In genomic region chr6:29210231-29210936, GRCm38 (mm10) we compare ENCODE assay signal across 12 mouse cellular contexts. TPM values are rescaled to one million over a fixed set of nuclear protein-coding genes. Genes with fewer than 3 reads are reported as not detected.
A peak's percentile ranks its signal among the peaks of the same experiment; 100 is the strongest.
DNase-seq lines count a peak whose midpoint lies in the region; ATAC-seq and TF ChIP-seq lines count a peak whose summit lies in the region.
"Had no signal": no experiment of that assay in that cellular context is flagged by ENCODE, and none has a peak within 500 bp of the region (broad histone marks: within the 10 kb centered on the region; RNA-seq: fewer than 3 reads in every experiment).

No protein-coding gene starts in this region.

- WGBS in embryonic facial prominence, embryonic 13.5 days, result 75% methylated on average over 9 of the region's 9 CpGs
- WGBS in embryonic facial prominence, embryonic 10.5 days, result 80% methylated on average over 9 of the region's 9 CpGs
- 57% methylated on average over 9 of the region's 9 CpGs for WGBS in lung, adult 2 months
- 73% methylated on average over 9 of the region's 9 CpGs for WGBS in embryonic facial prominence, embryonic 14.5 days
- WGBS in midbrain, embryonic 16.5 days, result 86% methylated on average over 9 of the region's 9 CpGs

- no peaks in the 10 kb centered on the region for H3K9me3 ChIP-seq in embryonic facial prominence, embryonic 13.5 days
- no peaks in the 10 kb centered on the region for H3K9me3 ChIP-seq in embryonic facial prominence, embryonic 10.5 days
- H3K9me3 ChIP-seq in embryonic facial prominence, embryonic 14.5 days (ENCODE audit: control insufficient read depth, low read length), result no peaks in the 10 kb centered on the region
- H3K9me3 ChIP-seq in midbrain, embryonic 16.5 days (replicated peaks; ENCODE audit: control insufficient read depth, low read length, poor library complexity, severe bottlenecking), result no peaks in the 10 kb centered on the region
- H3K9me3 ChIP-seq: heart, embryonic 15.5 days had no signal

- H3K36me3 ChIP-seq in embryonic facial prominence, embryonic 13.5 days, result peaks cover 14% of the 10 kb centered on the region
- H3K36me3 ChIP-seq in embryonic facial prominence, embryonic 10.5 days (replicated peaks), result peaks cover 15% of the 10 kb centered on the region
- H3K36me3 ChIP-seq in embryonic facial prominence, embryonic 14.5 days (ENCODE audit: control insufficient read depth, insufficient read depth, low read length), result peaks cover 16% of the 10 kb centered on the region
- peaks cover 7% of the 10 kb centered on the region; the same call in 1 of the 2 replicates for H3K36me3 ChIP-seq in midbrain, embryonic 16.5 days (ENCODE audit: control insufficient read depth, insufficient read depth, low read length)

- DNase-seq in embryonic facial prominence, embryonic 10.5 days (ENCODE audit: low spot score), result no peak
- no peak for DNase-seq in lung, adult 2 months
- no peak for DNase-seq in lung, postnatal 36 days
- no peak for DNase-seq in embryonic facial prominence, embryonic 14.5 days (ENCODE audit: low spot score)
- DNase-seq in layer of hippocampus, postnatal 14 days (ENCODE audit: low spot score in 2 of 2), result no peak
- DNase-seq in cerebellum, postnatal 25 days, result no peak
- DNase-seq: adrenal gland, postnatal 36 days; kidney, adult 18-20 months had no signal

- H3K27me3 ChIP-seq in embryonic facial prominence, embryonic 13.5 days, result peaks cover 23% of the 10 kb centered on the region
- H3K27me3 ChIP-seq in embryonic facial prominence, embryonic 10.5 days (replicated peaks; ENCODE audit: low read depth, poor library complexity, severe bottlenecking), result peaks cover 28% of the 10 kb centered on the region
- H3K27me3 ChIP-seq in embryonic facial prominence, embryonic 14.5 days (replicated peaks; ENCODE audit: control insufficient read depth, insufficient read depth, low read length), result peaks cover 16% of the 10 kb centered on the region
- H3K27me3 ChIP-seq in midbrain, embryonic 16.5 days (ENCODE audit: control insufficient read depth, insufficient read depth, low read depth, low read length), result no peaks in the 10 kb centered on the region

- no peak for TF ChIP-seq POLR2A in lung, adult 2 months (IDR thresholded peaks at IDR 0.05; ENCODE audit: borderline replicate concordance, extremely low read depth, low read depth, low read length)

- ATAC-seq in embryonic facial prominence, embryonic 13.5 days (ENCODE audit: insufficient number of reproducible peaks, insufficient read depth, low FRiP score, low TSS enrichment, low read depth), result no peak
- ATAC-seq in embryonic facial prominence, embryonic 14.5 days (ENCODE audit: low read depth), result no peak
- no peak for ATAC-seq in midbrain, embryonic 16.5 days

- peaks cover 24% of the 10 kb centered on the region for H3K4me1 ChIP-seq in embryonic facial prominence, embryonic 13.5 days
- H3K4me1 ChIP-seq in embryonic facial prominence, embryonic 10.5 days, result peaks cover 47% of the 10 kb centered on the region
- peaks cover 18% of the 10 kb centered on the region for H3K4me1 ChIP-seq in lung, adult 2 months (ENCODE audit: control insufficient read depth, insufficient read depth, low read length)
- H3K4me1 ChIP-seq in embryonic facial prominence, embryonic 14.5 days (ENCODE audit: control insufficient read depth, insufficient read depth, low read length), result peaks cover 16% of the 10 kb centered on the region
- H3K4me1 ChIP-seq in midbrain, embryonic 16.5 days (ENCODE audit: control insufficient read depth, insufficient read depth, low read length), result peaks cover 38% of the 10 kb centered on the region

- H3K27ac ChIP-seq in embryonic facial prominence, embryonic 13.5 days, result no peak overlapping the region
- no peak overlapping the region for H3K27ac ChIP-seq in embryonic facial prominence, embryonic 10.5 days (replicated peaks)
- no peak overlapping the region for H3K27ac ChIP-seq in embryonic facial prominence, embryonic 14.5 days (replicated peaks; ENCODE audit: low read depth, low read length)
- no peak overlapping the region for H3K27ac ChIP-seq in midbrain, embryonic 16.5 days (ENCODE audit: low read length)
- H3K27ac ChIP-seq: heart, embryonic 15.5 days; macrophage had no signal

- H3K4me2 ChIP-seq in embryonic facial prominence, embryonic 13.5 days, result peak overlapping the region; percentile 93; the same call in 1 of the 2 replicates
- 0 out of 2 replicates have a peak overlapping the region, but pooled peaks have one; percentile 2 for H3K4me2 ChIP-seq in embryonic facial prominence, embryonic 14.5 days (ENCODE audit: low read depth, low read length)
- H3K4me2 ChIP-seq in midbrain, embryonic 16.5 days (ENCODE audit: low read length), result peak overlapping the region; percentile 89

- no peak for TF ChIP-seq CTCF in lung, adult 2 months (IDR thresholded peaks at IDR 0.05; ENCODE audit: insufficient read depth, low read length)

- 0 out of 2 replicates have a peak overlapping the region, but pooled peaks have one; percentile 27 for H3K9ac ChIP-seq in embryonic facial prominence, embryonic 13.5 days
- no peak overlapping the region for H3K9ac ChIP-seq in embryonic facial prominence, embryonic 14.5 days (ENCODE audit: low read depth, low read length)
- no peak overlapping the region for H3K9ac ChIP-seq in midbrain, embryonic 16.5 days (ENCODE audit: low read depth, low read length)

- no peak overlapping the region for H3K4me3 ChIP-seq in embryonic facial prominence, embryonic 13.5 days
- H3K4me3 ChIP-seq in embryonic facial prominence, embryonic 10.5 days, result no peak overlapping the region
- peak overlapping the region; percentile 43 for H3K4me3 ChIP-seq in lung, adult 2 months (replicated peaks; ENCODE audit: extremely low read depth, low read depth, low read length)
- no peak overlapping the region for H3K4me3 ChIP-seq in embryonic facial prominence, embryonic 14.5 days (ENCODE audit: low read depth, low read length)
- no peak overlapping the region for H3K4me3 ChIP-seq in midbrain, embryonic 16.5 days (ENCODE audit: low read depth, low read length)

RNA-seq across cellular contexts. Expression of gene Impdh1, which starts 5.8 kb away (rescaled TPM):
- polyA plus RNA-seq in embryonic facial prominence, embryonic 13.5 days (2015; fragmentation: Nextera tagmentation; extraction: Ambion mirVana), result 39.1 and 39.5 TPM in 2 replicates
- polyA plus RNA-seq in embryonic facial prominence, embryonic 10.5 days (2016; fragmentation: Nextera tagmentation; extraction: Ambion mirVana), result 44.7 and 50.2 TPM in 2 replicates
- 214 and 217 TPM in 2 replicates for polyA plus RNA-seq in lung, adult 2 months (2012; rRNA removed)
- polyA plus RNA-seq in embryonic facial prominence, embryonic 14.5 days (2014; fragmentation: Nextera tagmentation; extraction: Ambion mirVana), result 47.1 and 50.7 TPM in 2 replicates
- polyA plus RNA-seq in midbrain, embryonic 16.5 days (2015; fragmentation: Nextera tagmentation; extraction: Ambion mirVana), result 63.8 and 70.6 TPM in 2 replicates
- 10 to 100 TPM; 59.5 to 62.0 TPM for total RNA-seq in layer of hippocampus, postnatal 14 days (2021)

RNA-seq across cellular contexts. Expression of gene Prrt4, which starts 31.0 kb away (rescaled TPM):
- 1.2 and 1.3 TPM in 2 replicates for polyA plus RNA-seq in embryonic facial prominence, embryonic 13.5 days (2015; fragmentation: Nextera tagmentation; extraction: Ambion mirVana)
- 1.9 and 2.0 TPM in 2 replicates for polyA plus RNA-seq in embryonic facial prominence, embryonic 10.5 days (2016; fragmentation: Nextera tagmentation; extraction: Ambion mirVana)
- polyA plus RNA-seq in lung, adult 2 months (2012; rRNA removed), result 10.8 and 12.2 TPM in 2 replicates
- 0.82 and 1.4 TPM in 2 replicates for polyA plus RNA-seq in embryonic facial prominence, embryonic 14.5 days (2014; fragmentation: Nextera tagmentation; extraction: Ambion mirVana)
- 11.4 and 11.6 TPM in 2 replicates for polyA plus RNA-seq in midbrain, embryonic 16.5 days (2015; fragmentation: Nextera tagmentation; extraction: Ambion mirVana)
- 1 to 10 TPM; 4.8 TPM for total RNA-seq in layer of hippocampus, postnatal 14 days (2021)
- polyA plus RNA-seq: macrophage had no signal

RNA-seq across cellular contexts. Expression of gene Rbm28, which starts 45.6 kb away (rescaled TPM):
- polyA plus RNA-seq in embryonic facial prominence, embryonic 13.5 days (2015; fragmentation: Nextera tagmentation; extraction: Ambion mirVana), result 47.4 and 50.6 TPM in 2 replicates
- polyA plus RNA-seq in embryonic facial prominence, embryonic 10.5 days (2016; fragmentation: Nextera tagmentation; extraction: Ambion mirVana), result 53.9 and 60.6 TPM in 2 replicates
- polyA plus RNA-seq in lung, adult 2 months (2012; rRNA removed), result 6.5 and 10.8 TPM in 2 replicates
- polyA plus RNA-seq in embryonic facial prominence, embryonic 14.5 days (2014; fragmentation: Nextera tagmentation; extraction: Ambion mirVana), result 35.9 and 39.5 TPM in 2 replicates
- polyA plus RNA-seq in midbrain, embryonic 16.5 days (2015; fragmentation: Nextera tagmentation; extraction: Ambion mirVana), result 43.1 and 43.4 TPM in 2 replicates
- 10 to 100 TPM; 36.1 to 36.3 TPM for total RNA-seq in layer of hippocampus, postnatal 14 days (2021)

Comparison
In these comparisons a context has a peak if more than half of its experiments do, and no peak if none do; other contexts are left out.
1. H3K4me2 ChIP-seq: peak in every context shown above with its lines; median percentile 93 in embryonic facial prominence, embryonic 13.5 days; 89 in midbrain, embryonic 16.5 days; 2 in embryonic facial prominence, embryonic 14.5 days.